Mouse (Mus musculus) layer of hippocampus, adult 18-20 months (tissue): Measurements from ENCODE around the gene Arel1. TPM values are rescaled to one million over a fixed set of nuclear protein-coding genes. Genes with fewer than 3 reads are reported as not detected.

Experiments
- DNase-seq, 2 experiments: peaks; one replicate each; pipeline ENCODE4 v3.0.0; 2022; ENCODE audit warnings: low spot score in 2 of 2
- total RNA-seq, 2 experiments: library from RNA; stranded (reverse); gene quantifications; 2 replicates each; pipeline ENCODE4 v1.2.3; 2021

Arel1 gene
- total RNA-seq, 2 experiments from 2014 or later, result 97.7 to 113 TPM

DNA sequence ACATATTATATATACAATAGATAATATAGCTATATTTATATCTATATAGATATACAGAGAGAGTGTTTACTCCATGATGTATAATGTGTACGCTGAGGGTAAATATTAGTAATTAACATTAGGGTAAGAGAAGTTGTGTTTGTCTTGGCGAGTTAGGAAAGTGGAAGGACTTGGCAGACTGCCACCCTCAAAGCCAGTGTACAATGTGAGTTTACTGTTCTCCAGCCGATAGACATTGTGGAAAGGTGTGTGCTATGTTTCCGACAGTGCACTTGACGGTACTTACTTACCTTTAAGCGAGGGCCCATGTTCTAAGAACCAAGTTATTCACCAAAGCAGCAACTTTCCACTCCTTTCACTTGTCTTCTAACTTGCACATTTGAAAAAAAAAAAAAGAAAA lies 19.9 kb downstream of the Arel1 start:
- no peak for DNase-seq

DNA sequence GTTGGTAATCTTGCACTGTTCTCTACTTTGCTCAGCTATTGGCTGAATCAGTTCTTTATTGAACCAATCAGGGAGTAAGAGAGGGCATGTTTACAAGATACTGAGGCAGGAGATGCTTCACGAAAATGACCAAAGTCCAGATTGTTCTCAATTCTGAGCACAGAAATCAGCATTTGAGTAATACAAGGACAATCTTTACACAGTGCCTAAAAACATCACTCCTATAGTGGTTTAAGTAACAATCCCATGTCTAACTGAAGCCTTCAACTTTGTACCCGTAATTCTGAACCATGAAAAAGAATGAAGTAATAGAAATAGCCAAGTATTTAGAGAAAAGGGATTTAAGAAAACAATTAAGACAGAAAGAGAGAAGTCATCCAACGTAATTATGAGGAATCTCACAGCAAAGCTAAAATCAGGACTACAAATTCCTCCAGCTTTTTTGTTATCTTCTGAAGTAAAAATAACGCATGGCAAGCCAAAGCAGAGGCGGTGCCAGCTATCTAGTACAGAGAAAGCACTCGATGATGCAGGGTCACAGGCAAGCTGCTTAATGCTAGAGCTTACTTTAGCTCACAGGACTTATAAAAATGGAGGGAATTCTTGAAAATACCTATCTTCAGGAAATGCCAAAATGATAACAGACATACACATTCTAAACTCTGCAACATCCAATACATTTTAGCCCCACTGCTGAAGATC lies 22.0 kb downstream of the Arel1 start:
- no peak for DNase-seq

DNA sequence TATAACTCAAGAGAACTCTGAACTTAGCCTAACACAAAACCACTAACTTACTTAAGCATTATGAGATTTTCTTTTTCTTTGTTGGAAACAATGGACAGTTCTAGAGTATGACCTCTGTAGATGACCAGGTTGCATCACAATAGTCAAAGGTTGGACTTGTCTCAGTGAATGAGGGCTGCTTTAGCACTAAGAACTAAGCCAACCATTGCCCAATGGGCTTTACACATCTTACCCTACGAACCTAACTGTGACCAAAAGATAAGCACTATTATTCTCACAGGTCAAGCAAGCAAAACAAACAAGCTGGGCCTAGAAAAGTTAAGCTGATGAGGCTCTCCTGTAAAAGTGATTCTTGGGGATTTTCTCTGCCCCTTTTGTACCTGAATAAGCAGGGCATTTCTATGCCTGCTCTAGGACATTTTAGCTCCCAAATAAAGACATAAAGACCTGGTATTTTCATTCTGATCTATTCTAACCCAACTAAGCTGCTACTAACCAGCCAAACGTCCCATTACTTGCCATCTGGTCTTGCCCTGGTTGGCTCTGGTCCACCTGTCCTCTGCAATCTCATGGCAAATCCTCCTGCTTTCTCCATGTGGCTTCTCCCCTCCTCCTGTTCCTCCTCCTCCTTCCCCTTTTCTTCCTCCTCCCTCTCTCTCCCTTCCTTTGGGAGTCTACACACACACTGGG lies 22.7 kb downstream of the Arel1 start:
- DNase-seq, result no peak

DNA sequence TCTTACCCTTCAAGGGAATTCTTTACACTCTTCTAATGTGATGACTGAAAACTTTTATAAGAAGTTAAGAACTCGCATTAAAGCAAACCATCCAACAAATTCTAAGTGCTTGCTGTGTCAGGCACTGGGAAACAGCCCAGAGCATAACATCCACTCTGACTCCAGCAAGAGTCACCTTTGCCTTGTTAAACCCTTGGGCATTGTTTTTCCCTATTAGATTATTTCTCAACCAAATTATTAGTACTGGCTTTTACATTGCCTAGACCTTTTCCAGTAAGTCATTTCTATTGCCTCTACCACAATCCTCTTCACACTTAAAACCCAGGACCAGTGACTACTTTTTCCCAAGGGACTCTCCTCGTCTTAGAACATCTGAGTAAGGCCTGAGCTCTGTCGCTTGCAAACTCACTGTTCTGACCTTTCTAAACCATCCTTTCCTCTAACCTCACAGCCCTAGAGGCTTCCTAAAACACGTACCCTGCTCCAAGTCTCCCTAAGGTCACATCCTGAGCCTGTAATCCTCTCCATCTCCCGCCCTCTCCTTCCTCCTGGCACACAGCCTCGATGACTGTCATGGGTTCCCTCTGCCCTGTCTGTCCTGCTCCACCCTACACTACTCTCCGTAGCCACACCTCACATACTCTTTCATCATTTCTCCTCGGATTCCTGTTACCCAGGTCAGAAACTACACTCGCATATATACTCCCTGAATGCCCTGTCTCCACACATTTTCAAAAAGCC lies 25.7 kb downstream of the Arel1 start:
- no peak for DNase-seq

DNA sequence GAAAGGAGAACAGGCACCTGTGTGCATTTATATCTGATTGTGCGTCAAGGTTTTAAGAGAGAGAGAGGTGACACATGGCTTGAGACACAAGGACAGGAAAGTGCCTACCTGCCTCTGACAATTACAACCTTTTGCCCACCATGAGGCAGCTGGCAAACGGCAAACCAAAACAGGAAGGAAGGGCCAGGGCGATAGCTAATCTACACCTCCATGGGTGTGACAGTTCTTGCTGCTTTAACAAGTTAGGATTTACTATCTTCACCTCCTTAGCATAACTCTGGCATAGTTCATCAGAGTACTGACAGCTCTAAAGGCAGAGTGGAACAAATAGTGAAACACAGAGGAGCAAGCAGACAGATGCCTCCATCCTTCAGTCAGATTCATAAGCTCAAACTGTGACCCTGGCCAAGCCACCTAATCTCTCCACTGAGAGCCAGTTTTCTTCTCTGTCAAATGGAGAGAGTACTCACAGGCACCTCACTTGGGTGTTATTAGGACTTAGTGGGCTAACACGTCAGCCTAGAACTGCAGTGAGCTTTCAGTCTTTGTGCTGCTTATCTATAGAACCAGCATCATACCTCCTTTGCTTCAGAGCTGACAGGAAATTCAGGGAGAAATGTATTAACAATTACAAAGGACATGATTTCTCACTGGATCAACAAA lies 26.4 kb downstream of the Arel1 start:
- no peak for DNase-seq

DNA sequence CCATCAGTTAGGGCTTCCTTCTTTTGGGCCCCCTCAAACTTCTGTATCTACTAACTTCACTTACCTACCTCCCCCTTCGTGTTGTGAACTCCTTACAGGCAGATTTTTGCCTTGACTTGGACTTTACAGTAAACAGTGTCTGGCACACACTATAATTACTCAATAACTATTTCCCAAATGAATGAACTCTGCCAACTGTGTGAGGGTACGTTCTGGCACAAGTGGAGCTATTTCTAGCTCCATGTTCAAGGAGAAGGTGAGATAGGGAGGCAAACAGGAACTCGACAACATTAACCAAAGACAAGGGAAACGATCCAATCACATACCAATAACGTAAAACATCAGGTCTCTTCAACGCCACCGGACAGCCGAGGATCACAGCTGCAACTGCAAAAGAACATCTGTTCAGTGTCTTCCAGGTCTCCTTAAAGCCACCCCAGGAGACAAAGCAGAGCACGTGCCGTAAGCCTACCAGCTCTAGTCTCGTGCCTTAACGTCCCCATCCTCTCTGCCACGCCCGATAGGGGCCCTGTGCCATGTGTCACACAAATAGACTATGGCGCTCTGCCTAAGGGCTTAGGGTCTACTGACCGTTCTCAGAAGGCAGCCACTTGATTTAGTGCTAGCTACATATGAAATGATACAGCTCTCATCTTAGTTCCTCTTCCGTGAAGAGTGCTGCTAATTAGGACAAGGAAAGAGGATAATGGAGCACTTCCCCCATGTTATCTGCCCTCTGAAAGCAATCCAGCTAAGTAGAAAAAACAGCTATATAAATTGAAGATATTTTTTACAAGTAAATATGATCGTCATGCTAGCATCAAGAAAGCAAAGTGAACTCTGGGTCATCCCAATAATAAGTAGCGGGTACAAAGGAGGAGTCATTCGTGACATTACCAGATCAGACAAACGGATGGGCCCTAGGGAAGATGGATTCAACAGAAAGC lies 27.4 kb downstream of the Arel1 start:
- no peak for DNase-seq

DNA sequence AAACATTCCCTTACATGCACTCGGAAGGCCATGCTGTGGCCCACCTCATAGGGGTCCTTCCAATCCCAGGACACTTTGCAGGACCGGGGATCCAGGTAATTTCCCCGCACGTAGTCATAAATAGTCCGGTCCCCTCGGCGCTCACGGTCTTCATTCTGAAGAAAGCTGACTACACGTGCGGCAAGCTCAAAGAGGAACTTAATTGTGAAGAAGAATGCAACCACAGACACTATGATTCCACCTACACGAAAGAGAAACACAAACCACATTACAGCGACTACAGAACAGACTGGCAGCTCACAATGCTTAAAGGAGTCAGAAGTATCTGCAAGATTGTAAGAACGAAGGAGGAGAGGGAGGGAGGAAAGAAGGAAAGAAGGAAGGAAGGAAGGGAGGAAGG lies 29.0 kb downstream of the Arel1 start:
- no peak for DNase-seq

DNA sequence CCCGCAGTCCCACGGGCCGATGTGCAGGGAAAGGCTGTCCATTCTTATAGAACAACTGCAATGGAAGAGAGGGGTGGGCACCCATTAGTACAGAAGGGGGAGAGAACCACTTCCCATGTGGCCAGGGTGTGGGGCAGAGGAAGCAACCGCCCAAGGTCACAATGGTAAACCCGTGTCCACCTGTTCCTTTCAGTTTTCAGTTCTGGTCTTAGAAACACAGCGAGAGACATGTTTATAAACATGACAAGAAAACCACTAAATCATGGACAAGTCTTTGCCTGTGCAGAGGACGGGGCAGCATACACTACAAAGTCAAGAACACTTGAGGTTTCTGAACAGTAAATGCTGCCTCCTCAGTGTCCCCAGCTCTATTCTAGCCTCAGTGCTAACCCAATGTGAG lies 30.4 kb downstream of the Arel1 start:
- DNase-seq, result no peak

DNA sequence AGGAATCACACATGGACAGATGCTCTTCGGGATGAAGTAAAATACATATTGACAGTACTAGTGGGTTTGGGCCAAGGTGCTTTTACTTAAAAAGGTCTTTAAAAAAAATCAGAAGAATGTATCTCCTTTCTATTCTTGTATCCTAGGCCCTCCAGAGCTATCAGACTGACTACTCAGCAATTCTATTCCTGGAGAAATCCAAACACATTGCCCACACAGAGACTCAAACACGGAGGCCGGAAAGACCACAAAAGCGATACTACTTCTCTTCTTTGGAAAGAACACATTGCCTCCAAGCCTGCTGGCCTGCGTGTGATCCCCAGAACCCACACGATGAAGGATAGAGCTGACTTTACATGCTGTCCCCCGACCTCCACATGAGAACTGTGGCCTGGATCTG lies 31.6 kb downstream of the Arel1 start:
- DNase-seq, result peak in 1 of 2 experiments; percentile 25

DNA sequence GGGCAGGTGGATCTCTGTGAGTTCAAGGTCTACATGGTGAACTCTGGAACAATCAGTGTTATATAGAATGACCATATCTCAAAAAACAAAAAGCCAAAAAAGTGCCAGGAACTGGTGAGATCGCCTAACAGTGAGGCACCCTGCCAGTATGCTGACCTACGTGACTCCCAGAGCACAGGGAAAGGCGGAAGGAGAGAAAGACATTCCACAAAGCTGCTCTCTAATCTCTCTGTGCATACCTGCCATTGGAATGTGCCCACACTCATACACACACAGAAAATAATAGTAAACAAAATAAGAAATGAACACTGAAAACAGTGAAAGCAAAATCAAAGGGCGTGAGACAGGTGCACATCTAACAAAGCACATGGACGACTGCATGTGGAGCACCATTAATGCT lies 35.4 kb downstream of the Arel1 start:
- DNase-seq, result no peak

DNA sequence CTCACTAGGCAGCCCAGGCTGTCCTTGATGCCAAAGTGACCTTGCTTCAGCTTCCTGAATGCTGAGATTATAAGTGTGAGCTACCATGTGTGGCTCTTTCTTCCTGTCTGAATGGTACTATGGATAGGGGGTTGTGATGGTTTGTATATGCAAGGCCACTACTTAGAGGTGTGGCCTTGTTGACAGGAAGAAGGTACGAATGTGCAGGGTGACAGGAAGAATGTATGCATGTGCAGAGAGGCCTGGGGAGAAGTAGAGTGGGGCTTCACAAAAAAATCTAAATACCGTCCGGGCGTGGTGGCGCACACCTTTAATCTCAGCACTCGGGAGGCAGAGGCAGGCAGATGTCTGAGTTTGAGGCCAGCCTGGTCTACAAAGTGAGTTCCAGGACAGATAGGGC lies 38.5 kb downstream of the Arel1 start:
- no peak for DNase-seq

DNA sequence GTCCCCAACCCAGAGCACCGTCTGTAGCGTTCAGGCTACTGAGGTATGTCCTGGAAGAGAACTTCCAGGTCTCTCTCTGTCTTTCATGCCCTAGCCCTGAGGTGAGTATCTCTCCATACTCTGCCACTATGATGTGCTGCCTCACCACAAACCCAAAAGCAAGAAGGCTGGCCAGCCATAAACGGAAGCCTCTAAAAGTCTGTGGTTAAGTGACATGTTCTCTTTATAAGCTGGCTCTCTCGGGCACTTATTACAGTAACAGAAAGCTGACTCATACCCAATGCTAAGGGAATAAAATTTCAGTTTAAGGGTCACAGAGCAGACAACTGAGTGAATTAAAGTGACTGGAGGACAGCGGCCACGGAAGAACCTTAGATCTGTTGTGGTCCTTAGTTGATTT lies 44.2 kb downstream of the Arel1 start:
- DNase-seq, result no peak

DNA sequence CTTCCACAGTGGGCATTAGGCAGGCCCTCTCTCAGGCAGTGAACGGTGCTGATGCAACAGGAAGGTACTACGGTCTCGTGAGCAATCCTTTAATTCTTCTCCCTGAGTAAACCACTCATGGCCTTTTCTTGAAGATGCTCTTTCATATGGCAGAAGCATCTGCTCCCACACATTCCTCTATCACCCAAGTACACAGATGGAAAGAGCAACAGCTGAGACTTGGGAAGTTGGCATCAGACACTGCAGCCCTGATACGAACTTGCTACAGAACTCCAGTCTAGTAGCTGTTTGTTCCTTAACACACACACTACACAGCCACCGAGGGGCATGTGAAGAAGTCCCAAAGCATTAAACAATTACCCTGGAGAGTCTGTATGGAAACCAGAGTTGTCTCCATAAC lies 46.4 kb downstream of the Arel1 start:
- DNase-seq, result peak in 1 of 2 experiments; percentile 43

DNA sequence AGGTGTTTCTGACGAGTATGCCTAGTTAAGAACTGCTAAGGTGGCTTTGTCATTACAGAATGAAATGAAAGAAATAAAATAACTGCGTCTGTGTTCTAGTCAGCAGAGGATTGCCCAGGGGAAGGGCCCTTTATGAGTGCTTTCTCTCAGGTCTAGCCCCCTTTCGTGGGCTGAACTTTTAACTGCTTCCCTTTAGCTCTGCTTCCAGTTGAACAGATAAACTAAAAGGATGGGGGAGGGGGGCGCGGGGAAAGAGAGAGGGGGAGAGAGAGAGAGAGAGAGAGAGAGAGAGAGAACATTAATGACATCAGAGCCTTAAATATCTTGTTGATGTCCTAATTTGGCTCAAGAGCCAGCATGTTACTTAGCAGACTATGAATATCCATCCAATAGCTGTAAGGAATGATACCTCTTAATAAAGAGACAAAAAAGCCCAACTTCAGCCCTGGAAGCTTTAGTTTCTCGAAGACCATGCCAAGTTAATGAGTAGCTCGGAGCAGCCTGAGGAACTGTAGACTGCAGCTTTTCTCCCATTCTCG lies 48.8 kb downstream of the Arel1 start:
- DNase-seq, result no peak

DNA sequence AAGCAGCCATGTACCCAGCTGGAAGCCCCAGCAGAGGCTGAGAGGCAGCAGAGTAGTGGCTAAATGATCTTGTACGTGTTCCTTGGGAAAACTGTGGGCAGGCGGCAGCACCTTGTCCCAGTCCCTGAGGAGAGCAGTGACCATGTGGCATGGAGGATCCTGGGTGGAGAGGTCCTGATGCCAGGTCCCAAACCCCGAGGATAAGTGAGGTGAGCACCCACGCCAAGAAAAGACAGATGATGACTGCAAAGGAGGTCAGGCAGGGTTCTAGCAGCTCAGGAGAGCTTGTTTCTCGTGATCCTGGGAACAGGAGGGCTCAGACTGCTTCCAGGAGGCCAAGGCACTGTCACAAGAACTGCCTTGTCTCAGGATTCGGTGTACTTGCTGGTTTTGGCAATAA lies 51.9 kb downstream of the Arel1 start:
- DNase-seq, result no peak

DNA sequence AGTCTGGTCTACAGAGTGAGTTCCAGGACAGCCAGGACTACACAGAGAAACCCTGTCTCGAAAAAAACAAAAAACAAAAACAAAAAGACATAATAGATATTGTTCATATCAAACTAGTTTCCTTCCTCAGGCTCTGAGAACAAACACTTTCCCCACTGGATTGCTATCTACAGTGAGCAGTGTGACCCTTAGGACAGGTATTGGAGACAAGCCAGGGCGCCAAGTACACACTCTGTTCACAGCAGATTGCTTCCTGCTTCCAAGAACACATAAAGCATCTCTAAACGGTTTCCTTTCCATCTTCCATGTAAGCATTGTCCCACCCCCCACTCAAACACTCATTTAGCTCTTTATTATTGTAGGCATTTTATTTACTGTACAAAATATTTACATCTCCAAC lies 52.9 kb downstream of the Arel1 start:
- DNase-seq, result no peak

DNA sequence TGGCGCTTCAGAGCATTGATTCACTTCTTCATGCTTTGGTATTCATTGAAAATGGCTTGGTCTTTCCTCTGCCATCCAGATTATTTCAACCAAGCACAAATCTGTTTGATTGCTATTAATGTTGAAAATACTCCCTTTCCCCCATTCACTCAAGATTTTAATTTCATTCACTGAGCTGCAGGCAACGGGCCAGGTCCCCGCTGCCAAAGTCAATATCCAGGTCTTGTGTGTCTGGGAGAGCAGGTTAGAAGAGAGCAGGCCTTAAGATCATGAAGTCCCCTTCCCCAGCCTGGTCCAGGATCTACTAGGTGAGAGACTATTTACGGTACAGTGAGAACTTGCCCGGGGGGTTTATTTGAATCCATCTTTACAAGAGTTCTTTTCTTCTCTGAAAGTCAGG lies 55.7 kb downstream of the Arel1 start:
- DNase-seq, result no peak

DNA sequence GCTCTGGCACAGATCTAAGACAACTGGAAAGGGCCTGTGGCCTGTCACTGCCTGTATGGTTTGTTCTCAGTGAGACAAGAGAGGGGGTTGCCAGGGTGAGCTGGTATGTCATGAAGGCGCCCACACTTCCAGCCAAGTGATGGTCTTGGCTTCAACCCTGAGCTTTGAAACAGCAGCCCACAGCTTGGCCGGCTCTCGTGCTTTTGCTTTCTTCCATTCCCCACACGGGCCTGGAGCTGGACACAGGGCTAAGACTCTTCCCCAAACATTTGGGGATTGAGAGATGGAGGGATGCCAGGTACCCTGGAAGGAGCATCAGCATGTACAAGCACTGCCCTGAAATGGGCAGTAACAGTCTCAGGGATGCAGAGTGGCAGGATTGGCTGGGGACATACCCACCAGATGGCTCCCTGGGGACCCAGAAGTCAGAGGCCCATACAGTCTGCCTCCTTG lies 58.0 kb downstream of the Arel1 start:
- no peak for DNase-seq

DNA sequence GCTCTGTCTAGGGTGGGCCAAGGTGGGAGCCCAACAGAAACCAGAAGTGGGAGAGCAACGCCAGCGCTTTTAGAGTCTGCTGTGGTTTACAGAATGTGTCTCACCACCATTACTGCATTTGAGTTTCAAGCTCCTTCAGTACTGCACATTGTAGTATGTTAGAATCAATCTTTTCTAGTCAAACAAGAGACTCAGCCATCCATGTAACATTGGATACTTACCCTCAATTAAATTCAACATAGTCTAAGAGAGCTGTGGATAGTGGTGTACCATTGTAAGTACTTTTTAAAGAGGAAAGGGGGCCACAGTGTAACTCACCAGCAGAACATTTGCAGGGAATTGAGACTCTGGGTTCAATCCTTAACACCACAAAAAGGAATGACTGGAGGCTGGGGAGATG lies 59.1 kb downstream of the Arel1 start:
- DNase-seq, result no peak

DNA sequence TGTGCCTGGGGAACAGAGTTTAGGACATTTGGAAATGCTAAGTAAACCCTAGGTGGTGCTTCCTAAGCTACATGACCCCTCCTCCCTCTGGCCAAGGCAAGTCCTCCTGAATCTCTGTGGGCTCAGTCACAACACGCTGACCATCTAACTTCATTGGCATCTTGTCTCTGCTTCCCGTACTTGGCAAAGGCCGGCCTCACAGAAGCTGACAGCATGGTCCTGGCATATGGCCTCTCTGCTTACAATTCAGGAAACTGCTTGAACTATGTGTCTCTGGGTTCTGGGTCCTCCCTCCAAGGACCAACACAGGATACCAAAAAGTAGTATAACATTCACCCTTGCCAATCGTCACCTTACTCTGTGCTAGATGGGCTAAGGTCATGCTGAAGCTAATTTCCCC lies 60.6 kb downstream of the Arel1 start:
- DNase-seq, result no peak
